Mouse (Mus musculus): Measurements from ENCODE around the gene Hist1h1b. TPM values are rescaled to one million over a fixed set of nuclear protein-coding genes. Genes with fewer than 3 reads are reported as not detected.
"Not testable (repeated sequence)": the region's sequence is repeated elsewhere in the genome, so short reads cannot be mapped to it uniquely, and the experiment has no call there.

The Hist1h1b gene
- polyA plus RNA-seq, 1 experiment from 2014 or later = 34.2 TPM

DNA sequence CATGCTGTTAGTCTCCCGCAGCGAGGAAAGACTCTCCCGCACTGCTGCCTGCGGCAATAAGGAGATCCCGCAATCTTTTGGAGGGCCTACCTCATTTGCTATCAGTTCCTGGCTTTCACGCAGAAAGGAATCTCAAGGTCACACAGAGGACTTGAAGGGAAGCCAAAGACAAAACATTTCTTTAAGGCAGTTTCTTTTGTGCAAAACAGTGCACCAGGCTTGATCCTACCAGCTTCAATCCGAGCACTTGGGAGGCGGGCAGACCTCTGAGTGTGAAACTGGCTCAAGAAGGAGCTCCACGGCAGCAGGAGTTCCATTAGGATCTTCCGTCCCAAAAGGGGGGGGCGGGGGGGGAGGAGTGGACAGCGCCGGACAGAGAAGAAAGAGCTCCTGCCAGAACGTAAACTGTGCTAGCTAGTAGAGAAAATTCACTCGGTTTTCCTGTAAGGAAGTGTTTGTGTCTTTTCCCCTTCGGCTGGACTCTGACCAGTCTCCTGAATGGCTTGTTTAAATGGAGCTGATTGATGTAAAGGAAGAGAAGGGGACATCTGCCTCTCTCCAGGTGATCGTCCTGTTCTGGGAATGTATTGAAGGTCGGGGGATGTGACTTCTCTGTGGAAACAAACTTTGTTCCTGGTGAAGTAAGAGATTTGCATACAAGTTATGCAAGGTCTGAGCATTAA is 10.3 kb upstream of the Hist1h1b start:
- no peak for ATAC-seq (ENCODE audit: insufficient read depth)
- H3K9me3 ChIP-seq (replicated peaks) = no peaks in the 10 kb centered on the region
- H3K9ac ChIP-seq = no peak overlapping the region
- H3K27ac ChIP-seq (replicated peaks) = no peak overlapping the region
- H3K4me3 ChIP-seq (replicated peaks) = no peak overlapping the region
- no peaks in the 10 kb centered on the region for H3K27me3 ChIP-seq
- peaks cover 30% of the 10 kb centered on the region for H3K4me1 ChIP-seq (replicated peaks)
- WGBS (ENCODE audit: insufficient replicate concordance) = 32% methylated on average over 18 of the region's 18 CpGs
- H3K36me3 ChIP-seq (replicated peaks) = no peaks in the 10 kb centered on the region
- peak overlapping the region; percentile 48 for H3K4me2 ChIP-seq

DNA sequence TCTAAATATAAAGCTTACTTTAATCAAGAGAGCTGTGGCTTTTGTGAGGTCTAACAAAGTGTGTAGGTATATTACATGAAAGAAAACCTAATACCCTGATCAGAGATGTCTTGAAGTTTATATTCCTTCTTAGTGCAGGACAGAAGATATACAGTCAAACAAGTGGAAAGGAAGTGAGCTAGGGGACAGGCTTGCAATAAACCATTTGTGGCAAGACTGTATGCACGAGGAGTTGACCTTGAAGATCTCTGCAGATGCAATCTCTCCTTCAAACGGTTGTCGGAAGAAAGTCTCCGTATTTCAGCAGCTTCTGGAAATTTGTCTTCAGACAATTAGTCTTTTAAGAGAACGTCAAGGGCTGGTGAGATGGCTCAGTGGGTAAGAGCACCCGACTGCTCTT is 9.5 kb upstream of the Hist1h1b start:
- Histone ChIP-seq H3K4me2 (0 out of 2 replicates have a peak overlapping the region, but pooled peaks have one; percentile 2), H3K9ac (no peak overlapping the region), H3K27me3 (no peaks in the 10 kb centered on the region), H3K4me1 (replicated peaks) (peaks cover 37% of the 10 kb centered on the region), H3K4me3 (replicated peaks) (no peak overlapping the region), H3K9me3 (replicated peaks) (no peaks in the 10 kb centered on the region), H3K36me3 (replicated peaks) (no peaks in the 10 kb centered on the region), H3K27ac (replicated peaks) (peak overlapping the region; percentile 100)
- 48% methylated on average over 6 of the region's 6 CpGs for WGBS (ENCODE audit: insufficient replicate concordance)
- no peak for ATAC-seq (ENCODE audit: insufficient read depth)

DNA sequence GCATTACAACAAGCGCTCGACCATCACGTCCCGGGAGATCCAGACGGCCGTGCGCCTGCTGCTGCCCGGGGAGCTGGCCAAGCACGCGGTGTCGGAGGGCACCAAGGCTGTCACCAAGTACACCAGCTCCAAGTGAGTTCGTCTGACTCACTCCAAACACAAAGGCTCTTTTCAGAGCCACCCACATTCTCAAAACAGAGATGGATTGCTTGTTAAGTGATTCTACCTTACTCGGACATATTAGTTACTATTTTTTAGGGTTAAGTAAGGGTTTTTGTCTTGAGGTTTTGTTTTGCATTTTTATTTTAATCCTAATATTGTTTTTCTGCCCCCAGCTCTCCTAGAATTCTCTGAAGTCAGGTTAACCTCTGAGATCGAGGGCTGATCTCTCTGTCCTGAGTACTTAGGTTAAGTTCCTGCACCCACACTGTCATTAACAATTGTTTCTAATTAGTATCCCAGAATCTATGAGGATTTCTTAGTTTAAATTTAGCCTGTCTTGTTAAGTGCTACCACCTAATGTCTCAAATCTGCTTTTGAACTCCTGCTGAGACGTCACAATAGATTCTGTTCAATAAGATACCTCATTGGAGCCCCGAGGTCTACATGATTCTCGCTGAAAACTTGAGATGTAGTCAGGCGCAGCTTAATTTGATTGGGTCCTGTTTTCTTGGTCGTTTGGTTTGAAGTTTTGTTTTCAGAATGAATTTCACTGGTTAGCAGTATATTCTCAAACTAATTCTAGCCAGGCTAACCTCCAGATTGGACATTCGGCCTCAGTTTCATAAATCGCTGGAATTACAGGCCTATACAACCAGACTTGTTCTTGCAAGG is 7.6 kb upstream of the Hist1h1b start:
- peaks cover 50% of the 10 kb centered on the region for H3K4me1 ChIP-seq (replicated peaks)
- H3K36me3 ChIP-seq (replicated peaks) = no peaks in the 10 kb centered on the region
- peak overlapping the region; percentile 65 for H3K9ac ChIP-seq
- H3K27ac ChIP-seq (replicated peaks) = peak overlapping the region; percentile 100
- H3K27me3 ChIP-seq = no peaks in the 10 kb centered on the region
- H3K4me2 ChIP-seq = peak overlapping the region; percentile 73
- H3K4me3 ChIP-seq (replicated peaks) = peak overlapping the region; percentile 50
- H3K9me3 ChIP-seq (replicated peaks) = no peaks in the 10 kb centered on the region
- 14% methylated on average over 18 of the region's 21 CpGs for WGBS (ENCODE audit: insufficient replicate concordance)
- ATAC-seq (ENCODE audit: insufficient read depth) = peak; percentile 23

DNA sequence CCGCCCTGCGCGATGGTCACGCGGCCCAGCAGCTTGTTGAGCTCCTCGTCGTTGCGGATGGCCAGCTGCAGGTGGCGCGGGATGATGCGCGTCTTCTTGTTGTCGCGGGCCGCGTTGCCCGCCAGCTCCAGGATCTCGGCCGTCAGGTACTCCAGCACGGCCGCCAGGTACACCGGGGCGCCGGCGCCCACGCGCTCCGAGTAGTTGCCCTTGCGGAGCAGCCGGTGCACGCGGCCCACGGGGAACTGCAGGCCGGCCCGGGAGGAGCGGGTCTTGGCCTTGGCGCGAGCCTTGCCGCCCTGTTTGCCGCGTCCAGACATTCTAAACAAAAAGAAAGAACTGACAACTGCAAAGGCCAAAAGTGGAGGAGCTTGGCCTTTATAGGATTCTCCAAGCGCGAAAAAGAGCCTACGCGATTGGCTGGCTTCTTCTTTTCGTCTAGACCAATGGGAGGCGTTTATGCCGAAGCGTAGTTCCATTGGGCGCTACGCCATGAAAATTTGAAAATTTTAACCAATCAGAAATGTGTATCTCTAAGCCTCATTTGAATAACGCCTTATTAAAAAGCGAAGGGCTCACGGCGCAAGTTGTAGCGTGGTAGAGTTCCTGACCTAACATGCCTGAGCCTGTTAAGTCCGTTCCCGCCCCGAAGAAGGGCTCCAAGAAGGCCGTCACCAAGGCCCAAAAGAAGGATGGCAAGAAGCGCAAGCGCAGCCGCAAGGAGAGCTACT is 6.6 kb upstream of the Hist1h1b start, which contains the start of the genes Hist1h2an and Hist1h2bp:
TSS of gene Hist1h2an (minus strand) at position 320 of the 731 bp plus-strand sequence.
TSS of gene Hist1h2bp (plus strand) at position 563 of the 731 bp plus-strand sequence.
- Histone ChIP-seq H3K27ac (replicated peaks) (peak within 1 kb of the TSS; percentile 100), H3K4me1 (replicated peaks) (peaks cover 57% of the 10 kb centered on the region), H3K9ac (peak within 1 kb of the TSS; percentile 65), H3K4me2 (peak within 1 kb of the TSS; percentile 73), H3K4me3 (replicated peaks) (peak within 1 kb of the TSS; percentile 50)
- under 1% methylated on average over 37 of the region's 63 CpGs for WGBS (ENCODE audit: insufficient replicate concordance)
- H3K36me3 ChIP-seq (replicated peaks); H3K9me3 ChIP-seq (replicated peaks); H3K27me3 ChIP-seq: not testable (repeated sequence)
- ATAC-seq (ENCODE audit: insufficient read depth) = peak; percentile 85

DNA sequence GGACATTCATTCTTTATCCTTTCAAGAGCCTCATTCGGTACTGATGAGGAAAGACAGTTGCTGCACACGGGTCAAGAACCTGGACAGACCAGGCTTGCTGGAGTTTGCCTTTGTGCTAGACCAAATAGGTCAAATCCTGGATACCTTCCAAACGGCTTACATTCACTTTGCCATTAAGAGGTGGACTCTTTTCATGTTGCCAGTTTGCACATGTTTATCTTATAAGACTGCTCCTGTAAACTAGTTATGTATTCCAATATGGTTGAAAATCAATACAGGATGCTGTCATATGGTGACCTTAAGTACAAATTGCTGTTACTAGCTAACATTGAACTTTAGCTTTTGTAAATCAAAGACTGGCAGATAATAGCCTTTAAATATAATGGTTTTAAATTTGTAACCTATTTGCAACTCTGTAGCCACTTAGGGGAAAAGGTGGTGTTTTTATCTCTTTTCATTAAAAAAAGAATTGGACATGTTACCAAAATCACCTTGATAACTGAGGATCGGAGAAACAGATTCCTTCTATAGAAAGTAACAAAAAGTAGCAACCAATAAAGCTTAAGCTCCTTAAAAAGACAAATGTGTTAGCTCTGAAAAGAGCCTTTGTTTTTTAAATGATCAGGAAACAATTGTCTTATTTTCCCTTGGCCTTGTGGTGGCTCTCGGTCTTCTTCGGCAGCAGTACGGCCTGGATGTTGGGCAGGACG is 5.9 kb upstream of the Hist1h1b start:
- H3K4me2 ChIP-seq = peak overlapping the region; percentile 73
- peak overlapping the region; percentile 50 for H3K4me3 ChIP-seq (replicated peaks)
- no peak for ATAC-seq (ENCODE audit: insufficient read depth)
- 3% methylated on average over 8 of the region's 8 CpGs for WGBS (ENCODE audit: insufficient replicate concordance)
- no peaks in the 10 kb centered on the region for H3K36me3 ChIP-seq (replicated peaks)
- H3K27me3 ChIP-seq = no peaks in the 10 kb centered on the region
- peaks cover 61% of the 10 kb centered on the region for H3K4me1 ChIP-seq (replicated peaks)
- H3K27ac ChIP-seq (replicated peaks) = peak overlapping the region; percentile 100
- H3K9ac ChIP-seq = peak overlapping the region; percentile 58
- no peaks in the 10 kb centered on the region for H3K9me3 ChIP-seq (replicated peaks)

DNA sequence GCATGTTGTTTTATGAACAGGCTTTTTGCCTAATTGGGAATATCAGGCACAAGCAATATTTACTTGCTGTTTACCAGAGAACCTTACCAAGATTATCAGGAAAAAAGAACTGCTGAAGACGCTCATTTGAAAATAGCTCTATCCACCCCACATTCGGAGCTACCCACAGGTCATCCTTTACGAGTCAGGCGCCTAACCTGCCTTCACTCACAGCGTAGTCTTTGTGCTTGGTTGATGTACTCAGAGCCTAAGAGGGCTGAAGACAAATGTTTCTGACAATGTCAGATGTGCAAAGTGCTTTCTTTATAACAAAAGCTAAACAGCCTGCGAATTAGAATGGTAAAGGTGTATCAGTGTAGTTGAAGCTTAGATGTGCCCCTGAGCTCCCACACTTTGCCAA is 3.9 kb upstream of the Hist1h1b start:
- H3K4me2 ChIP-seq = peak overlapping the region; percentile 73
- peaks cover 60% of the 10 kb centered on the region for H3K4me1 ChIP-seq (replicated peaks)
- WGBS (ENCODE audit: insufficient replicate concordance) = 52% methylated on average over 6 of the region's 6 CpGs
- peak overlapping the region; percentile 59 for H3K9ac ChIP-seq
- H3K27ac ChIP-seq (replicated peaks) = peak overlapping the region; percentile 100
- H3K9me3 ChIP-seq (replicated peaks) = no peaks in the 10 kb centered on the region
- peak overlapping the region; percentile 53; the same call in 1 of the 2 replicates for H3K4me3 ChIP-seq (replicated peaks)
- H3K27me3 ChIP-seq = no peaks in the 10 kb centered on the region
- ATAC-seq (ENCODE audit: insufficient read depth) = no peak
- no peaks in the 10 kb centered on the region for H3K36me3 ChIP-seq (replicated peaks)

DNA sequence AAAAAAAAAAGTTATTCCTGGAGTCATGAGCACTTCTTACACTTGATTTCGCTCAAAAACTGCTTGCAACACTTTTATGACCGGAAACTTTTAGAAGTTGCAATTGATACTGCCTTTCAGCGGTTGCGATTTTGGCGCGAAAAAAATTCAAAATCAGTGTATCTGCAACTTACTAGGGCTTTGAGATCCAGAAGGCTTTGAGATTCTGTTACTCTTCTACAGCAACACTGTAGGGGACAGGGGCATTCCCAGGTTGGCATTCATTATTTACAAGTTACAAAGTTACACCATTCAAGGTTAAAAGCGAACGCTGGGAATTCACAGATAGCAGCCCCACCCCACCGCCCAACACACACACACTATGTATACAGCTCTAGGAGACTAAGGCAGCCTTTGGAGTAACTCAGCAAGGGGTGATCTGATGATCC is 3.3 kb upstream of the Hist1h1b start:
- peak overlapping the region; percentile 59 for H3K9ac ChIP-seq
- no peaks in the 10 kb centered on the region for H3K27me3 ChIP-seq
- peaks cover 56% of the 10 kb centered on the region for H3K4me1 ChIP-seq (replicated peaks)
- H3K27ac ChIP-seq (replicated peaks) = peak overlapping the region; percentile 100
- 2% methylated on average over 9 of the region's 9 CpGs for WGBS (ENCODE audit: insufficient replicate concordance)
- H3K9me3 ChIP-seq (replicated peaks) = no peaks in the 10 kb centered on the region
- no peaks in the 10 kb centered on the region for H3K36me3 ChIP-seq (replicated peaks)
- H3K4me2 ChIP-seq = peak overlapping the region; percentile 73
- H3K4me3 ChIP-seq (replicated peaks) = peak overlapping the region; percentile 53
- no peak for ATAC-seq (ENCODE audit: insufficient read depth)

DNA sequence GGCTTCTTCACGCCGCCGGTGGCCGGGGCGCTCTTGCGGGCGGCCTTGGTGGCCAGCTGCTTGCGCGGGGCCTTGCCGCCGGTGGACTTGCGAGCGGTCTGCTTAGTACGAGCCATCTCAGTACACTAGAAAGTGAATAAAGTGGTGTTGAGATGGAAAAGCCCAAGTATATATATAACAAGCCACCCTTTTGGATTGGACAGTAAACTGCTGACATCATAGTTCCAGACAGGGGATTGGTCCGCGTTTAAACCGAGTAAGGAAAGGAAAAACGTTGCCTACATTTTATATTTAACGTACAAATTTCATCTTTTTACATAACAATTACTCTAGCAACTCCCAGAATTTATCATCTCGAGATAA is 2.8 kb upstream of the Hist1h1b start, which contains the start of gene Hist1h3i:
TSS of gene Hist1h3i (minus strand) at position 116 of the 363 bp plus-strand sequence.
- Histone ChIP-seq H3K4me3 (replicated peaks) (peak within 1 kb of the TSS; percentile 53), H3K36me3 (replicated peaks) (no peaks in the 10 kb centered on the region), H3K27me3 (no peaks in the 10 kb centered on the region), H3K9me3 (replicated peaks) (no peaks in the 10 kb centered on the region), H3K4me2 (peak within 1 kb of the TSS; percentile 73), H3K4me1 (replicated peaks) (peaks cover 51% of the 10 kb centered on the region), H3K9ac (peak within 1 kb of the TSS; percentile 70), H3K27ac (replicated peaks) (peak within 1 kb of the TSS; percentile 100)
- under 1% methylated on average over 15 of the region's 20 CpGs for WGBS (ENCODE audit: insufficient replicate concordance)
- ATAC-seq (ENCODE audit: insufficient read depth) = peak; percentile 35

DNA sequence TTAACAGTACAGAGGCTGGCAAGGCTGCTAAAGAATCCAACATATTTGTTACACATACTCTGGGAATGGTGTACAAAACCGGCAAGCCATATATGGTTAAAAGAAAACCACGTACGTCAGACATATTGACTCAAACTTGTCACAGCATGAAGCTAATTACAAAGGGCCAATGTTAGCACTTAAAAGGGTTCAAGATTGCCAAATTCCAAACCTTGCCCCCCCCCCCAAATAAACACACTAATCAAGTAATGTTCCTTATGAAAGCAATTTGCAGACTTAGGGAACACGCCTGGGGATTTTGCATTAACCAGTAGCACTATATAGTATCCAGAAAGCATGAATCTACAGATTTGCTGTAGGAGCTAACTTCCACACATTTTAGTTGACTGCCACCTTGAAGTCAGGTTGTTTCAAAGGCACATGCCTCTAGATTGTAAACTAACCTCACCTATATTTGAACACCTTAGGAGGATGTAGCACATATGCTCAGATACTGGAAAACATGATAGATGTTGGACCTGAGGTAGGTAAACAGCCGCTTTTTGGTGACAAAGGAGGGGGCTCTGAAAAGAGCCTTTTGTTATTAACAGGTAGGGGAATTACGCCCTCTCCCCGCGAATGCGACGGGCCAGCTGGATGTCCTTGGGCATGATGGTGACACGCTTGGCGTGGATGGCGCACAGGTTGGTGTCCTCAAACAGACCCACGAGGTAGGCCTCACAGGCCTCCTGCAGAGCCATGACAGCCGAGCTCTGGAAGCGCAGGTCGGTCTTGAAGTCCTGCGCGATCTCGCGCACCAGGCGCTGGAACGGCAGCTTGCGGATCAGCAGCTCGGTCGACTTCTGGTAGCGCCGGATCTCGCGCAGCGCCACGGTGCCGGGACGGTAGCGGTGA is 2.2 kb upstream of the Hist1h1b start:
- ATAC-seq (ENCODE audit: insufficient read depth) = peak; percentile 5
- H3K4me2 ChIP-seq = peak overlapping the region; percentile 73
- not testable (repeated sequence) for H3K36me3 ChIP-seq (replicated peaks); H3K27me3 ChIP-seq; H3K9me3 ChIP-seq (replicated peaks)
- H3K9ac ChIP-seq = peak overlapping the region; percentile 70
- peak overlapping the region; percentile 100 for H3K27ac ChIP-seq (replicated peaks)
- H3K4me3 ChIP-seq (replicated peaks) = peak overlapping the region; percentile 53
- H3K4me1 ChIP-seq (replicated peaks) = peaks cover 52% of the 10 kb centered on the region
- under 1% methylated on average over 21 of the region's 35 CpGs for WGBS (ENCODE audit: insufficient replicate concordance)
